Mouse (Mus musculus) heart, embryonic 13.5 days (tissue): ENCODE data around the gene Pcnx3. TPM values are rescaled to one million over a fixed set of nuclear protein-coding genes. Genes with fewer than 3 reads are reported as not detected.

Source experiments
- ATAC-seq: fragments of 200-750 bp; cut with Nextera tagmentation; 2 replicates; pipeline ENCODE4 v1.8.0; 2017; ENCODE audit warnings: moderate TSS enrichment; ENCODE audit not compliant: insufficient number of reproducible peaks, low FRiP score, low TSS enrichment; ENCODE audit errors: extremely low read depth
- H3K27ac ChIP-seq: fragments of 300-500 bp; sonication (generic); replicated peaks from 2 replicates; pipeline ENCODE4 v1.5.1; 2015; ENCODE audit warnings: moderate library complexity, mild to moderate bottlenecking, inconsistent platforms
- H3K27me3 ChIP-seq: fragments of 300-500 bp; sonication (generic); replicated peaks from 2 replicates; pipeline ENCODE4 v1.6.1; 2015; ENCODE audit warnings: mild to moderate bottlenecking, inconsistent platforms
- H3K36me3 ChIP-seq: fragments of 300-500 bp; sonication (generic); 2 replicates; pipeline ENCODE4 v1.6.1; 2015; ENCODE audit warnings: mild to moderate bottlenecking, inconsistent platforms
- H3K4me1 ChIP-seq: fragments of 300-500 bp; sonication (generic); 2 replicates; pipeline ENCODE4 v1.6.1; 2015; ENCODE audit warnings: inconsistent platforms
- H3K4me2 ChIP-seq: fragments of 300-500 bp; sonication (generic); 2 replicates; pipeline ENCODE4 v1.6.1; 2015; ENCODE audit warnings: inconsistent platforms, mild to moderate bottlenecking, moderate library complexity
- H3K4me3 ChIP-seq: fragments of 300-500 bp; sonication (generic); 2 replicates; pipeline ENCODE4 v1.5.1; 2015; ENCODE audit warnings: moderate library complexity, mild to moderate bottlenecking, inconsistent platforms
- H3K9ac ChIP-seq: fragments of 300-500 bp; sonication (generic); 2 replicates; pipeline ENCODE4 v1.6.1; 2015; ENCODE audit warnings: inconsistent platforms, mild to moderate bottlenecking, moderate library complexity
- H3K9me3 ChIP-seq: fragments of 300-500 bp; sonication (generic); 2 replicates; pipeline ENCODE4 v1.6.1; 2016; ENCODE audit warnings: inconsistent platforms
- WGBS: fragments of 180-500 bp; shearing (Covaris S2); methylation state at CpG from one replicate; pipeline ENCODE4 v1.1.7; 2015; ENCODE audit warnings: mixed read lengths; 5-methylcytosine and 5-hydroxymethylcytosine counted together
- polyA plus RNA-seq: library from polyadenylated mRNA; unstranded; fragments of >200 nt; fragmentation: Nextera tagmentation; extraction: Ambion mirVana; gene quantifications from 2 replicates; pipeline ENCODE4 v1.2.1, GENCODE M21; 2015

The Pcnx3 gene
- polyA plus RNA-seq, 1 experiment from 2014 or later = 14.9 TPM

GRCm38 (mm10) chr19:5637069-5638047 is 51.4 kb downstream of the Pcnx3 start, which contains the start of gene Rela:
Gene Rela, plus strand, starts transcription at chr19:5637483.
- no peaks in the 10 kb centered on the region for H3K9me3 ChIP-seq
- peaks cover 40% of the 10 kb centered on the region for H3K36me3 ChIP-seq
- H3K27ac ChIP-seq = peak within 1 kb of the TSS; percentile 91
- peaks cover 44% of the 10 kb centered on the region for H3K4me1 ChIP-seq
- H3K4me2 ChIP-seq = peak within 1 kb of the TSS; percentile 82
- ATAC-seq = peak; percentile 74
- peak within 1 kb of the TSS; percentile 85 for H3K4me3 ChIP-seq
- peak within 1 kb of the TSS; percentile 96 for H3K9ac ChIP-seq
- WGBS = under 1% methylated on average over 106 of the region's 109 CpGs
- no peaks in the 10 kb centered on the region for H3K27me3 ChIP-seq

DNA sequence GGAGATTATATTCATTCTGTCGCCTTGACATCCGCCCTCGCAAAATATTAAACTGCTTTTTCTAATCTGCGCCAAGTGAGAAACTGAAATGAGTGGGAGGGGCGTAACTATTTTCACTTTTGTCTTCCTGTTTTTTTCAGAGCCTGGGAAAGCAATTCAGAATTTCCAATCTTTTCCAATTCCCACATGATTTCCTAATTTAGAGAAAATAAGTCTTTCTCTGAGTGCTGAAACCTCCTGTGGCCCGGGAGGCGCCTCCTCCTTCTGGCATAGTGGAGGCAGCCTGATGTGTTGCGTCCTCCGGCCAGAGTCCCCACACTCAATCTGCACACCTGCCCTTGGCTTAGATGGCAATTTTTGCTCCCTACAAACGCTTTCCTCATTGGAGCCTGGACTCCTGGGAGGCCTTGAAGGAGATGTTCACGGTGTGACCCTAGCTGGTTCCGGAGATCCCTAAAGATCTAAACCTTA is 52.1 kb downstream of the Pcnx3 start:
- no peak for ATAC-seq
- no peaks in the 10 kb centered on the region for H3K27me3 ChIP-seq
- peak overlapping the region; percentile 96 for H3K9ac ChIP-seq
- peaks cover 32% of the 10 kb centered on the region for H3K36me3 ChIP-seq
- H3K4me2 ChIP-seq = peak overlapping the region; percentile 82
- 42% methylated on average over 12 of the region's 12 CpGs for WGBS
- no peaks in the 10 kb centered on the region for H3K9me3 ChIP-seq
- peaks cover 44% of the 10 kb centered on the region for H3K4me1 ChIP-seq
- peak overlapping the region; percentile 85 for H3K4me3 ChIP-seq
- peak overlapping the region; percentile 91 for H3K27ac ChIP-seq

DNA sequence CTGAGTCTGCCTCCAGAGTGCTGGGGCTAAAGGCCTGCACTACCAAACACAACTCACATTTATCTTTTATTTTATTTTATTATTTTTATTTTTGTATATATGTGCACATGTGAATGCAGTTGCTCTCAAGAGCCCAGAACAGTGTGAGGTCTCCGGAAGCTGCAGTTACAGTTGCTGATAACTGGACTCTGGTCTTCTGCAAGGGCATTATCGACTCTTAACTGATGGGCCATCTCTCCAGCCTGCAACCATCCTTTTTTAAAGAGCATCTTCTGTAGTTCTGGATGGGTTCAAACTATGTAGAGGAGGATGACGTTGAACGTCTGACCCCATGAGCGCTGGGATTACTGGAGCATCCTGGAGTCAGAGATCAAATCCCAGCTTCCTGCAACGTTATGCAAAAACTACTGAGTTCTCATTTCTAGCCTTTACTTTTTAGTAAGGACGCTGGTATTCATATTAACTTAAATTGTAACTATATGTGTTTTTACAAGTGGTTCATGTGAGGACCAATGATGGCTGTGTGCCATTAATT is 52.6 kb downstream of the Pcnx3 start:
- WGBS = 69% methylated on average over 7 of the region's 7 CpGs
- no peak overlapping the region for H3K4me3 ChIP-seq
- peak overlapping the region; percentile 82 for H3K4me2 ChIP-seq
- peaks cover 43% of the 10 kb centered on the region for H3K4me1 ChIP-seq
- peaks cover 27% of the 10 kb centered on the region for H3K36me3 ChIP-seq
- H3K27me3 ChIP-seq = no peaks in the 10 kb centered on the region
- peak overlapping the region; percentile 96 for H3K9ac ChIP-seq
- peak overlapping the region; percentile 91; the same call in 1 of the 2 replicates for H3K27ac ChIP-seq
- no peaks in the 10 kb centered on the region for H3K9me3 ChIP-seq
- ATAC-seq = no peak

DNA sequence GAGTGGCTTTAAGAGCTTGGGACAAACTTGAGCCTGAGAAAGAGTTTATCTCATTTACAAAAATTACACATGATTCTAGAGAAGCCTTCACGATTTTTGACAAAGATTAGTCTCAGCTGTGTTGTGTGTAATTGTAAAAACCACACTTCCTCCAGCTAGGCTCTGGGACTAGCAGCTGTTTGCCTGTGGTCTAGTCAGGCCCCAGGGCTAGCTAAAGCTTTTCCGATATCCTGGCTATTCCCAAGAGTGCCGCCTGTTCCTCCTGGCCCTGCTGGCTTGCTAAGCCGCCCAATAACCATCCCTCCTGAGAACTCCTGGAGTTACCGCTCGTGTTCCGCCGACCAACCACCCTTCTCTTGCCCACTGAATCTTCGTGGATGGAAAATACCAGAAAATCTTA is 56.6 kb downstream of the Pcnx3 start:
- Histone ChIP-seq H3K9ac (no peak overlapping the region), H3K36me3 (no peaks in the 10 kb centered on the region), H3K27me3 (no peaks in the 10 kb centered on the region), H3K27ac (no peak overlapping the region), H3K9me3 (no peaks in the 10 kb centered on the region), H3K4me2 (no peak overlapping the region), H3K4me1 (peaks cover 11% of the 10 kb centered on the region), H3K4me3 (no peak overlapping the region)
- 67% methylated on average over 9 of the region's 9 CpGs for WGBS
- no peak for ATAC-seq

DNA sequence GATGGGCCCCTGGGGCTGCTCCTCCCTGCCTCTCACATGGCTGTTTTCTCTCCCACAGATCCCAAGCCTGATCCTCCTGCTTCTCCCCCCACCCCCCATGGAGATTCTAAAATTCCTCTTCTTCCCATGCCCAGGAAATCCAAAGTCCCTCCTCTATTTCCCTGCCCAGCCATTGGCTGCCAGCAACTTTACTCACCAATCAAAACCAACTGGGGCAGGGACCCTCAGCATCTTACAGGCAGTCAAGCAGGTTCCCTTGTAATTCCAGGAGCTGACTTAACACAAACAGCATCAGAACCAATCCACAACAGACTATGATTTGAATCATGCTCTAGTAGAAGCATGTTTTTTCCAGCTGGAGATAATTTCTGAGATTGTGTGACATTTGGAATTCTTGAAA is 58.8 kb downstream of the Pcnx3 start:
- H3K9me3 ChIP-seq = no peaks in the 10 kb centered on the region
- no peak overlapping the region for H3K4me2 ChIP-seq
- H3K36me3 ChIP-seq = no peaks in the 10 kb centered on the region
- no peaks in the 10 kb centered on the region for H3K27me3 ChIP-seq
- no peak for ATAC-seq
- no peak overlapping the region for H3K4me3 ChIP-seq
- H3K9ac ChIP-seq = no peak overlapping the region
- no peaks in the 10 kb centered on the region for H3K4me1 ChIP-seq
- no peak overlapping the region for H3K27ac ChIP-seq

GRCm38 (mm10) chr19:5625311-5625710 is 63.4 kb downstream of the Pcnx3 start:
- Histone ChIP-seq H3K4me3 (no peak overlapping the region), H3K36me3 (no peaks in the 10 kb centered on the region), H3K9me3 (no peaks in the 10 kb centered on the region), H3K4me2 (no peak overlapping the region), H3K27ac (no peak overlapping the region), H3K4me1 (no peaks in the 10 kb centered on the region), H3K9ac (no peak overlapping the region), H3K27me3 (0 out of 2 replicates have a peak, but pooled peaks cover 4% of the 10 kb centered on the region)
- 77% methylated on average over 8 of the region's 8 CpGs for WGBS
- no peak for ATAC-seq

- WGBS = 52% methylated on average over 5 of the region's 5 CpGs
Observed at GRCm38 (mm10) chr19:5621884-5622283, 66.8 kb downstream of the Pcnx3 start.

GRCm38 (mm10) chr19:5620007-5620406 is 68.7 kb downstream of the Pcnx3 start:
- Histone ChIP-seq H3K4me2 (no peak overlapping the region), H3K9me3 (no peaks in the 10 kb centered on the region), H3K4me1 (no peaks in the 10 kb centered on the region), H3K4me3 (no peak overlapping the region), H3K9ac (no peak overlapping the region), H3K27ac (no peak overlapping the region), H3K36me3 (no peaks in the 10 kb centered on the region), H3K27me3 (peaks cover 12% of the 10 kb centered on the region; the same call in 1 of the 2 replicates)
- 59% methylated on average over 4 of the region's 4 CpGs for WGBS
- ATAC-seq = no peak

More at GRCm38 (mm10) chr19:5621884-5622283, 66.8 kb downstream of the Pcnx3 start:
- H3K27ac ChIP-seq = no peak overlapping the region
- H3K9me3 ChIP-seq = no peaks in the 10 kb centered on the region
- H3K27me3 ChIP-seq = 0 out of 2 replicates have a peak, but pooled peaks cover 4% of the 10 kb centered on the region
- H3K4me1 ChIP-seq = no peaks in the 10 kb centered on the region
- H3K9ac ChIP-seq = no peak overlapping the region
- H3K36me3 ChIP-seq = no peaks in the 10 kb centered on the region
- H3K4me2 ChIP-seq = no peak overlapping the region
- ATAC-seq = no peak
- H3K4me3 ChIP-seq = no peak overlapping the region

- H3K27ac ChIP-seq = no peak overlapping the region
Observed at GRCm38 (mm10) chr19:5614953-5615352, 73.8 kb downstream of the Pcnx3 start.

More at GRCm38 (mm10) chr19:5614953-5615352, 73.8 kb downstream of the Pcnx3 start:
- 60% methylated on average over 2 of the region's 2 CpGs for WGBS
- no peak overlapping the region for H3K4me2 ChIP-seq
- peaks cover 14% of the 10 kb centered on the region; the same call in 1 of the 2 replicates for H3K27me3 ChIP-seq
- H3K9ac ChIP-seq = no peak overlapping the region
- H3K9me3 ChIP-seq = no peaks in the 10 kb centered on the region
- no peak overlapping the region for H3K4me3 ChIP-seq
- no peaks in the 10 kb centered on the region for H3K36me3 ChIP-seq
- ATAC-seq = no peak
- H3K4me1 ChIP-seq = peaks cover 7% of the 10 kb centered on the region
